Mouse (Mus musculus) heart, embryonic 13.5 days (tissue): ENCODE results near the gene Bhmt2. TPM values are rescaled to one million over a fixed set of nuclear protein-coding genes. Genes with fewer than 3 reads are reported as not detected.

Source experiments
- ATAC-seq: fragments of 200-750 bp; cut with Nextera tagmentation; 2 replicates; pipeline ENCODE4 v1.8.0; 2017; ENCODE audit warnings: moderate TSS enrichment; ENCODE audit not compliant: insufficient number of reproducible peaks, low FRiP score, low TSS enrichment; ENCODE audit errors: extremely low read depth
- H3K27ac ChIP-seq: fragments of 300-500 bp; sonication (generic); replicated peaks from 2 replicates; pipeline ENCODE4 v1.5.1; 2015; ENCODE audit warnings: moderate library complexity, mild to moderate bottlenecking, inconsistent platforms
- H3K27me3 ChIP-seq: fragments of 300-500 bp; sonication (generic); replicated peaks from 2 replicates; pipeline ENCODE4 v1.6.1; 2015; ENCODE audit warnings: mild to moderate bottlenecking, inconsistent platforms
- H3K36me3 ChIP-seq: fragments of 300-500 bp; sonication (generic); 2 replicates; pipeline ENCODE4 v1.6.1; 2015; ENCODE audit warnings: mild to moderate bottlenecking, inconsistent platforms
- H3K4me1 ChIP-seq: fragments of 300-500 bp; sonication (generic); 2 replicates; pipeline ENCODE4 v1.6.1; 2015; ENCODE audit warnings: inconsistent platforms
- H3K4me2 ChIP-seq: fragments of 300-500 bp; sonication (generic); 2 replicates; pipeline ENCODE4 v1.6.1; 2015; ENCODE audit warnings: inconsistent platforms, mild to moderate bottlenecking, moderate library complexity
- H3K4me3 ChIP-seq: fragments of 300-500 bp; sonication (generic); 2 replicates; pipeline ENCODE4 v1.5.1; 2015; ENCODE audit warnings: moderate library complexity, mild to moderate bottlenecking, inconsistent platforms
- H3K9ac ChIP-seq: fragments of 300-500 bp; sonication (generic); 2 replicates; pipeline ENCODE4 v1.6.1; 2015; ENCODE audit warnings: inconsistent platforms, mild to moderate bottlenecking, moderate library complexity
- H3K9me3 ChIP-seq: fragments of 300-500 bp; sonication (generic); 2 replicates; pipeline ENCODE4 v1.6.1; 2016; ENCODE audit warnings: inconsistent platforms
- WGBS: fragments of 180-500 bp; shearing (Covaris S2); methylation state at CpG from one replicate; pipeline ENCODE4 v1.1.7; 2015; ENCODE audit warnings: mixed read lengths; 5-methylcytosine and 5-hydroxymethylcytosine counted together
- polyA plus RNA-seq: library from polyadenylated mRNA; unstranded; fragments of >200 nt; fragmentation: Nextera tagmentation; extraction: Ambion mirVana; gene quantifications from 2 replicates; pipeline ENCODE4 v1.2.1, GENCODE M21; 2015

Gene Bhmt2
- polyA plus RNA-seq, 1 experiment from 2014 or later = 0.35 TPM

DNA sequence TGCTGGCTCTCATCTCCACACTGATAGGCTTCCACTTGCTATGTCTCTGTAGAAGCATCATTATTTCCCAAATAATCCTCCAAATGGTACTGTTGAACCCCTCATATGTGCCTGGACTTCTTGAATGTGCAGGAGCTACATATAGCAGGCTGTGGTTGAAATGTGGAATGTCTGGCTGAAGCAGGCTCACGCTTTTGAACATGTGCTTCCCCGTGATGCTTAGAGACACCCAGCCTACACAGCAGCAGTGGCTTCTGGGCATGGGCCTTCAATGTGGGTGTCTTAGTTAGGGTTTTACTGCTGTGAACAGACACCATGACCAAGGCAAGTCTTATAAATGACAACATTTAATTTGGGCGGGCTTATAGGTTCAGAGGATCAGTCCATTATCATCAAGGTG lies 66.4 kb downstream of the Bhmt2 start:
- Histone ChIP-seq H3K4me3 (no peak overlapping the region), H3K27me3 (no peaks in the 10 kb centered on the region), H3K9me3 (no peaks in the 10 kb centered on the region), H3K27ac (no peak overlapping the region), H3K9ac (no peak overlapping the region), H3K4me2 (no peak overlapping the region), H3K4me1 (peaks cover 4% of the 10 kb centered on the region; the same call in 1 of the 2 replicates), H3K36me3 (no peaks in the 10 kb centered on the region)
- WGBS = 88% methylated on average over 3 of the region's 3 CpGs
- ATAC-seq = no peak

DNA sequence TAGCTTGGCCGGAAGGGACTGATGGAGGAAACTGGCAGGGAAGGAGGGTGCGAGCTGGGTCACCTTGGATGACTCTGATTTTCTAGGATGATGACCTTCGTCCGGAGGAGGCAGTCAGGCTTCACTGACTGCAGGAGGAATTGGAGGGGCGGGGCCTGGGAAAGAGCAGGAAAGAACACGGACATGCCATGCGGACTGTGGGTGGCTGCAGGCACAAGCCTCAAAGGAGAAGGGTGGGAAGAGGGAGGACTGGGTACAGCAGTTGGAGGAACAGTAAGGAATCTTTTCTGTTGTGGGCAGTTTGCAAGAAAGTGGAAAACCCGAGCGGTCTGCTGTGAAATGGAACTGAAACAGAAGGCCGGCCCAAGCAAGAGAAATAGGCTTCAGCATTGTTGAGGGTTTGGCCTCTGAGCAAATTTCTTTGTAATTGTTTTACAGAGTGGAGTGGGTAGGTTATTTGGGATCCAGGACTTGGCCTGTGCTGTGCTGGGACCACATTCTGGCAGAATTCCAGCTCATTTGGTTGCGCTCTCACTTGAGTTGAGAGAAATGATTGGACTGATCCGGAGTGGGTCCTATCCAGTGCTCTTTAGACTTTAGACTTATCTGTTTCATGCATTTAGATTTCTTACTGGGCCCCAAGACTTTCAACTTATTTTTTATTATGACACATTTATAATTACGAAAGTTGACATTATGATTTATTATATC lies 67.1 kb downstream of the Bhmt2 start:
- no peak for ATAC-seq

More for the DNA sequence above, 67.1 kb downstream of the Bhmt2 start:
- Histone ChIP-seq H3K4me3 (no peak overlapping the region), H3K9me3 (no peaks in the 10 kb centered on the region), H3K27ac (no peak overlapping the region), H3K4me1 (no peaks in the 10 kb centered on the region), H3K36me3 (no peaks in the 10 kb centered on the region), H3K27me3 (no peaks in the 10 kb centered on the region), H3K4me2 (no peak overlapping the region), H3K9ac (no peak overlapping the region)
- 77% methylated on average over 13 of the region's 13 CpGs for WGBS

Other genes starting within 250 kb of the Bhmt2 start
- 4.0 and 4.5 TPM in 2 replicates for gene Jmy, start 174.5 kb downstream of the Bhmt2 start, polyA plus RNA-seq
- 0.15 and 1.1 TPM in 2 replicates for gene Bhmt, start 36.3 kb downstream of the Bhmt2 start, polyA plus RNA-seq
- gene Dmgdh, start 131 bp upstream of the Bhmt2 start, polyA plus RNA-seq = 0.08 and 0.33 TPM in 2 replicates
- gene Arsb, start 97.3 kb upstream of the Bhmt2 start, polyA plus RNA-seq = 6.9 and 9.0 TPM in 2 replicates